Mouse (Mus musculus) bone marrow, adult 2 months (tissue): Measurements from ENCODE around the gene Vmn1r55.
A peak's percentile ranks its signal among the peaks of the same experiment; 100 is the strongest.

Source experiments
- CTCF ChIP-seq: fragments of 200-500 bp; IDR thresholded peaks from 2 replicates; pipeline ENCODE4 v1.5.1; 2011; ENCODE audit warnings: low read length, control low read depth; ENCODE audit not compliant: control insufficient read depth, insufficient read depth
- POLR2A ChIP-seq: fragments of 200-500 bp; IDR thresholded peaks from 2 replicates; pipeline ENCODE4 v1.6.1; 2011; ENCODE audit warnings: low read depth, mild to moderate bottlenecking, control low read depth, low read length, borderline replicate concordance; ENCODE audit not compliant: control insufficient read depth

DNA sequence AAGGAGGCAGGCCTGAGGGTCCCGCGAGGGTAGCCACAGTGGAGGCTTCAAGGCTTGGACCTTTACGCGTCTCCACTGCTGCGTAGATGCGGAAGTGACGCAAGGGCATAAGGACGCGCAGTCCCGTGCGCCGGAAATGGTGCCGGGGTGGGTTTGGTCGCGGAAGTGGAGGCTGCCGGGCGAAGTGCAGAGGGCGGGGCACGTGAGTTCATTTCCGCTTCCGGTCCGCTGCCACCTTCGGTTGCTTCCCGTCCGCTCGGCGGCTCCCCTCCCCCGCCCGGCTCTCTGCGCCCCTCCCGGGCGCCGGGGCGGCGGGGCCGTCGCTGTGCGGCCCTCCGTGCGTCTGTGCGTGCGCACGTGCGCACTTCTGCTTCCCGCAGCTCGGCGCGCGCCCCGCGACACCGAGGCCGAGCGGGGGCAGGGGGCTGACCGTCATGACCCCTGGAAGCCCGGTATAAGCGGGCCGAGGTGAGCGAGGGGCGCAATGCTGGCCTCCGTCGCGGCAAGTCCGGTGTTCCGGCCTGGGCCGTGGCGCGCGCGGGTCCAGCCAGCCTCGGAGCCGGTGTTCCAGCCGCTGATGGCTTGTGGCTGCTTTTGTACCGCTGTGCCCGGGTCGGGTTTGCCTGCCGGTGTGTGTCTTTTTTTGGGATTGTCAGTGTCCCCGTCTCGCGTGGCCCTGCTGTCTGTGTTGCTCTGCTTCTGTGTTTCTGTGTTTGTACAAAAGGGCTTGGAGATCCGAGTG lies 69.3 kb downstream of the Vmn1r55 start, which contains the start of gene Epn1:
- TF ChIP-seq POLR2A (peak; percentile 61; the same call in 1 of the 2 replicates), CTCF (no peak)
